In the genomic region with DNA sequence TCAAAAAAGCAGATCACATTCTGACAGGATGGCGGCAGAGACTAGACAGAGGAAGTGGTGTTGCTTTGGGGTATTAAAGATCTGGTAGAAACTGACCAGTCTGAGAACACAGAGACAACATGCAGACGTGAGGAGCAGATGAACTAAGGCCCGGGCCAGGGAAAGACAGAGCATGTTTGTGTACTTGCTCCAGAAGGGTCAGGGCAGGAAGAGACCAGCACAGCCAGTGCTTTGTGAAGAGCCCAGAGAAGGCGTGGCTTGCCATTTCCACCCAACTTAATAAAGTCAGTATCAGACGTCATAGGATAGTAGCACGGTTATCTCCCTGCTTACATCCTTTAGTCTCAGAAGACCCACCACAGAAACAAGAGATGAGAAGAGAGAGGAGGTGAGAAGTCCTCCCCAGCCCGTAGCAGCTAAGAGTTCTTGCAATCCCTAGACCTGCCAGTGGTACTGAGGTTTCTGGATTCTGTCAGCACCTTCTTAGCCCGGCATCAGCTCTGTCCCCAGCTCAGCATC, we compare ENCODE assay signal across 10 mouse cellular contexts.
DNase-seq lines count a peak whose midpoint lies in the region; ATAC-seq and TF ChIP-seq lines count a peak whose summit lies in the region.
"Had no signal": no experiment of that assay in that cellular context is flagged by ENCODE, and none has a peak within 500 bp of the region (broad histone marks: within the 10 kb centered on the region; RNA-seq: fewer than 3 reads in every experiment).

No protein-coding gene starts in this region.

- no peak for TF ChIP-seq POLR2A in lung, adult 2 months (IDR thresholded peaks at IDR 0.05; ENCODE audit: borderline replicate concordance, extremely low read depth, low read depth, low read length)

- no peak for TF ChIP-seq CTCF in heart, postnatal 0 days (IDR thresholded peaks at IDR 0.05; ENCODE audit: low read depth)
- no peak for TF ChIP-seq CTCF in lung, adult 2 months (IDR thresholded peaks at IDR 0.05; ENCODE audit: insufficient read depth, low read length)
- no peak for TF ChIP-seq CTCF in hindbrain, postnatal 0 days (IDR thresholded peaks at IDR 0.05; ENCODE audit: low read depth)

- peaks cover 7% of the 10 kb centered on the region; the same call in 1 of the 2 replicates for H3K4me1 ChIP-seq in heart, postnatal 0 days (ENCODE audit: control insufficient read depth, insufficient read depth)
- H3K4me1 ChIP-seq in heart, embryonic 12.5 days (replicated peaks) = peaks cover 10% of the 10 kb centered on the region
- no peaks in the 10 kb centered on the region for H3K4me1 ChIP-seq in lung, embryonic 16.5 days (replicated peaks; ENCODE audit: control insufficient read depth, insufficient read depth, low read length)
- no peaks in the 10 kb centered on the region for H3K4me1 ChIP-seq in lung, adult 2 months (ENCODE audit: control insufficient read depth, insufficient read depth, low read length)
- H3K4me1 ChIP-seq in hindbrain, postnatal 0 days (ENCODE audit: insufficient read depth, low read length) = no peaks in the 10 kb centered on the region

- ATAC-seq in heart, postnatal 0 days (ENCODE audit: insufficient read depth, low read depth) = peak; percentile 47; the same call in 1 of the 2 replicates
- no peak for ATAC-seq in heart, embryonic 12.5 days (ENCODE audit: insufficient number of reproducible peaks, low FRiP score)
- ATAC-seq in lung, embryonic 16.5 days (ENCODE audit: low read depth) = 0 out of 2 replicates have a peak, but pooled peaks have one; percentile 47
- ATAC-seq in hindbrain, postnatal 0 days = peak; percentile 50; the same call in 1 of the 2 replicates
- ATAC-seq in monocyte, adult 5-6 weeks (replicated peaks; ENCODE audit: insufficient number of reproducible peaks, low FRiP score, low TSS enrichment, poor library complexity, severe bottlenecking) = peak; percentile 52

- no peaks in the 10 kb centered on the region for H3K27me3 ChIP-seq in heart, postnatal 0 days (ENCODE audit: control insufficient read depth, insufficient read depth, low read length)
- H3K27me3 ChIP-seq in heart, embryonic 12.5 days (replicated peaks) = no peaks in the 10 kb centered on the region
- H3K27me3 ChIP-seq in lung, embryonic 16.5 days (ENCODE audit: control insufficient read depth, insufficient read depth, low read depth, low read length) = no peaks in the 10 kb centered on the region
- no peaks in the 10 kb centered on the region for H3K27me3 ChIP-seq in hindbrain, postnatal 0 days (ENCODE audit: insufficient read depth, low read length)
- H3K27me3 ChIP-seq: limb, embryonic 12.5 days; neural tube, embryonic 13.5 days had no signal

- H3K27ac ChIP-seq in heart, postnatal 0 days (ENCODE audit: low read depth) = no peak overlapping the region
- no peak overlapping the region for H3K27ac ChIP-seq in heart, embryonic 12.5 days (ENCODE audit: poor library complexity, severe bottlenecking)
- H3K27ac ChIP-seq in lung, embryonic 16.5 days (ENCODE audit: low read length) = no peak overlapping the region
- 0 out of 2 replicates have a peak overlapping the region, but pooled peaks have one; percentile 36 for H3K27ac ChIP-seq in hindbrain, postnatal 0 days
- H3K27ac ChIP-seq: limb, embryonic 12.5 days; neural tube, embryonic 13.5 days had no signal

- no peak for TF ChIP-seq EP300 in heart, postnatal 0 days (IDR thresholded peaks at IDR 0.05; ENCODE audit: low read depth)

- no peaks in the 10 kb centered on the region for H3K9me3 ChIP-seq in heart, postnatal 0 days (replicated peaks; ENCODE audit: control insufficient read depth, low read length)
- no peaks in the 10 kb centered on the region for H3K9me3 ChIP-seq in heart, embryonic 12.5 days (replicated peaks)
- H3K9me3 ChIP-seq in lung, embryonic 16.5 days (ENCODE audit: control insufficient read depth, low read length) = no peaks in the 10 kb centered on the region
- no peaks in the 10 kb centered on the region for H3K9me3 ChIP-seq in hindbrain, postnatal 0 days (ENCODE audit: low read length)
- H3K9me3 ChIP-seq: limb, embryonic 12.5 days; neural tube, embryonic 13.5 days had no signal

- no peak overlapping the region for H3K4me3 ChIP-seq in heart, postnatal 0 days (ENCODE audit: low read depth, low read length)
- no peak overlapping the region for H3K4me3 ChIP-seq in heart, embryonic 12.5 days
- H3K4me3 ChIP-seq in lung, embryonic 16.5 days (ENCODE audit: low read length) = no peak overlapping the region
- no peak overlapping the region for H3K4me3 ChIP-seq in lung, adult 2 months (replicated peaks; ENCODE audit: extremely low read depth, low read depth, low read length)
- no peak overlapping the region for H3K4me3 ChIP-seq in hindbrain, postnatal 0 days (ENCODE audit: low read length)
- H3K4me3 ChIP-seq: limb, embryonic 12.5 days; neural tube, embryonic 13.5 days had no signal

- H3K4me2 ChIP-seq in heart, postnatal 0 days (ENCODE audit: low read depth, low read length) = no peak overlapping the region
- H3K4me2 ChIP-seq in heart, embryonic 12.5 days = no peak overlapping the region
- H3K4me2 ChIP-seq in lung, embryonic 16.5 days (ENCODE audit: low read depth, low read length) = no peak overlapping the region
- H3K4me2 ChIP-seq in hindbrain, postnatal 0 days (ENCODE audit: low read depth, low read length) = no peak overlapping the region
- H3K4me2 ChIP-seq: limb, embryonic 12.5 days; neural tube, embryonic 13.5 days had no signal

- WGBS in heart, postnatal 0 days = 38% methylated on average over 8 of the region's 8 CpGs
- 34% methylated on average over 8 of the region's 8 CpGs for WGBS in heart, embryonic 12.5 days
- 45% methylated on average over 8 of the region's 8 CpGs for WGBS in lung, embryonic 16.5 days
- 34% methylated on average over 8 of the region's 8 CpGs for WGBS in lung, adult 2 months
- WGBS in hindbrain, postnatal 0 days = 57% methylated on average over 8 of the region's 8 CpGs

- peaks cover 16% of the 10 kb centered on the region for H3K36me3 ChIP-seq in heart, postnatal 0 days (replicated peaks; ENCODE audit: control insufficient read depth, insufficient read depth, low read length)
- H3K36me3 ChIP-seq in heart, embryonic 12.5 days = peaks cover 5% of the 10 kb centered on the region; the same call in 1 of the 2 replicates
- peaks cover 2% of the 10 kb centered on the region; the same call in 1 of the 2 replicates for H3K36me3 ChIP-seq in lung, embryonic 16.5 days (ENCODE audit: control insufficient read depth, insufficient read depth, low read length)
- H3K36me3 ChIP-seq in hindbrain, postnatal 0 days (ENCODE audit: insufficient read depth, low read length) = no peaks in the 10 kb centered on the region

- no peak for DNase-seq in heart, postnatal 0 days (ENCODE audit: low spot score)
- no peak for DNase-seq in lung, adult 2 months
- DNase-seq in hindbrain, postnatal 0 days (ENCODE audit: low spot score) = no peak
- DNase-seq in retina, embryonic 14.5 days (ENCODE audit: low spot score) = no peak
- DNase-seq: cerebellum, postnatal 36 days had no signal

- no peak overlapping the region for H3K9ac ChIP-seq in heart, postnatal 0 days (replicated peaks; ENCODE audit: low read depth, low read length)
- no peak overlapping the region for H3K9ac ChIP-seq in heart, embryonic 12.5 days
- no peak overlapping the region for H3K9ac ChIP-seq in lung, embryonic 16.5 days (ENCODE audit: low read length)
- H3K9ac ChIP-seq in hindbrain, postnatal 0 days (replicated peaks; ENCODE audit: low read length) = no peak overlapping the region
- H3K9ac ChIP-seq: limb, embryonic 12.5 days; neural tube, embryonic 13.5 days had no signal
